In the genomic region with DNA sequence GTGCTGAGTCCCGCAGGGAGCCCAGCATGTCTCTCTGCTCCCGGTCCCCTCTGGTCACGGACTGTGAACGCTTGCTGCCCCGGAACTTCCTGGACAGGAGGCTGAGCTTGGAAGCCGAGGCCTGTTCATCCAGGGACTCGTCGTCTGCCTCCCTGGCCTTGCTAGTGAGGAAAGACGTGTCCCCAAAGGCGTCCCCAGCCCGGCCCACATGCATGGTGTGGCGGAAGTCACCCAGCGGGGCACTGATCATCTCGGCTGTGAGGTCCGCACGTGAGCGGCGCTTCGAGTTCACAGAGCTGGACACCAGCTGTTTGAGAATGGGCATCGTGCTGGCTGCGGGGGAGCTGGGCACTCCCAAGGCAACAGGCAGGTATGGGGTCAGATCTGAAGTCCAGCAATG, we compare ENCODE assay signal across 16 mouse cellular contexts. TPM values are rescaled to one million over a fixed set of nuclear protein-coding genes. Genes with fewer than 3 reads are reported as not detected.
DNase-seq lines count a peak whose midpoint lies in the region; ATAC-seq and TF ChIP-seq lines count a peak whose summit lies in the region.
"Had no signal": no experiment of that assay in that cellular context is flagged by ENCODE, and none has a peak within 500 bp of the region (broad histone marks: within the 10 kb centered on the region; RNA-seq: fewer than 3 reads in every experiment).

No protein-coding gene starts in this region.

- peak; percentile 95 for DNase-seq in heart, adult 11 months
- no peak for DNase-seq in heart, postnatal 10 days
- no peak for DNase-seq in liver, adult 2 months (ENCODE audit: extremely low read depth, low read depth, low spot score)
- DNase-seq in liver, embryonic 11.5 days (ENCODE audit: low spot score) = no peak
- peak; percentile 47 for DNase-seq in kidney, postnatal 10 days
- DNase-seq in stomach, postnatal 0 days (ENCODE audit: low spot score) = no peak
- DNase-seq: cerebellum, adult 9-11 months; lung, postnatal 10 days had no signal

- 0 out of 2 replicates have a peak overlapping the region, but pooled peaks have one; percentile 53 for H3K27ac ChIP-seq in liver, adult 2 months (replicated peaks; ENCODE audit: insufficient read depth, low read depth, low read length)
- H3K27ac ChIP-seq in liver, embryonic 11.5 days (ENCODE audit: low read depth, low read length) = no peak overlapping the region
- peak overlapping the region; percentile 18; the same call in 1 of the 2 replicates for H3K27ac ChIP-seq in stomach, postnatal 0 days (replicated peaks)
- H3K27ac ChIP-seq in midbrain, embryonic 16.5 days (ENCODE audit: low read length) = no peak overlapping the region
- H3K27ac ChIP-seq: liver, embryonic 14.5 days; neural tube, embryonic 12.5 days had no signal

- no peak for TF ChIP-seq CTCF in liver, adult 2 months (IDR thresholded peaks at IDR 0.05; ENCODE audit: low read depth, low read length)
- TF ChIP-seq CTCF in stomach, postnatal 0 days (IDR thresholded peaks at IDR 0.05; ENCODE audit: low read depth) = no peak

- no peak for TF ChIP-seq POLR2A in liver, adult 2 months (IDR thresholded peaks at IDR 0.05; ENCODE audit: extremely low read depth, insufficient read depth, low read length)

- TF ChIP-seq EP300 in stomach, postnatal 0 days (optimal IDR thresholded peaks at IDR 0.05) = no peak

- ATAC-seq in liver, embryonic 11.5 days (replicated peaks; ENCODE audit: low FRiP score) = no peak
- no peak for ATAC-seq in stomach, postnatal 0 days (ENCODE audit: low FRiP score, low TSS enrichment)
- ATAC-seq in midbrain, embryonic 16.5 days = no peak
- ATAC-seq: forebrain, embryonic 14.5 days had no signal

- H3K79me2 ChIP-seq in liver, adult 2 months (ENCODE audit: control insufficient read depth, insufficient read depth, low read length) = peaks cover 31% of the 10 kb centered on the region

- no peaks in the 10 kb centered on the region for H3K27me3 ChIP-seq in liver, adult 2 months (ENCODE audit: control insufficient read depth, insufficient read depth, low read length)
- H3K27me3 ChIP-seq in liver, embryonic 11.5 days (replicated peaks; ENCODE audit: control insufficient read depth, insufficient read depth, low read length) = no peaks in the 10 kb centered on the region
- H3K27me3 ChIP-seq in stomach, postnatal 0 days (ENCODE audit: control insufficient read depth, insufficient read depth, low read length) = no peaks in the 10 kb centered on the region
- no peaks in the 10 kb centered on the region for H3K27me3 ChIP-seq in midbrain, embryonic 16.5 days (ENCODE audit: control insufficient read depth, insufficient read depth, low read depth, low read length)
- H3K27me3 ChIP-seq: neural tube, embryonic 12.5 days had no signal

- no peak overlapping the region for H3K4me2 ChIP-seq in liver, embryonic 11.5 days
- H3K4me2 ChIP-seq in stomach, postnatal 0 days (replicated peaks; ENCODE audit: low read depth) = no peak overlapping the region
- H3K4me2 ChIP-seq in midbrain, embryonic 16.5 days (ENCODE audit: low read length) = no peak overlapping the region
- H3K4me2 ChIP-seq: neural tube, embryonic 12.5 days had no signal

- H3K4me3 ChIP-seq in liver, adult 2 months (ENCODE audit: insufficient read depth, low read depth, low read length) = no peak overlapping the region
- H3K4me3 ChIP-seq in liver, embryonic 11.5 days (ENCODE audit: low read depth, low read length) = no peak overlapping the region
- no peak overlapping the region for H3K4me3 ChIP-seq in stomach, postnatal 0 days (ENCODE audit: low read depth, low read length)
- H3K4me3 ChIP-seq in midbrain, embryonic 16.5 days (ENCODE audit: low read depth, low read length) = no peak overlapping the region
- H3K4me3 ChIP-seq: megakaryocyte, embryonic 14.5 days; neural tube, embryonic 12.5 days had no signal

- peaks cover 63% of the 10 kb centered on the region for H3K4me1 ChIP-seq in liver, adult 2 months (ENCODE audit: control insufficient read depth, insufficient read depth, low read length)
- peaks cover 26% of the 10 kb centered on the region for H3K4me1 ChIP-seq in liver, embryonic 11.5 days (replicated peaks; ENCODE audit: control insufficient read depth, insufficient read depth, low read length)
- peaks cover 19% of the 10 kb centered on the region; the same call in 1 of the 2 replicates for H3K4me1 ChIP-seq in stomach, postnatal 0 days (replicated peaks; ENCODE audit: control insufficient read depth, insufficient read depth)
- H3K4me1 ChIP-seq in midbrain, embryonic 16.5 days (ENCODE audit: control insufficient read depth, insufficient read depth, low read length) = peaks cover 2% of the 10 kb centered on the region; the same call in 1 of the 2 replicates

- no peaks in the 10 kb centered on the region for H3K9me3 ChIP-seq in liver, embryonic 11.5 days (ENCODE audit: control insufficient read depth, low read length)
- H3K9me3 ChIP-seq in stomach, postnatal 0 days (ENCODE audit: control insufficient read depth, low read length) = no peaks in the 10 kb centered on the region
- no peaks in the 10 kb centered on the region for H3K9me3 ChIP-seq in midbrain, embryonic 16.5 days (replicated peaks; ENCODE audit: control insufficient read depth, low read length, poor library complexity, severe bottlenecking)
- H3K9me3 ChIP-seq: megakaryocyte, embryonic 14.5 days; neural tube, embryonic 12.5 days had no signal

- intact Hi-C loops in heart, postnatal 10 days (cut with DNase I) = no loop called here

- H3K9ac ChIP-seq in liver, adult 2 months (ENCODE audit: low read depth, low read length) = 0 out of 2 replicates have a peak overlapping the region, but pooled peaks have one; percentile 11
- H3K9ac ChIP-seq in liver, embryonic 11.5 days (ENCODE audit: low read depth, low read length) = no peak overlapping the region
- no peak overlapping the region for H3K9ac ChIP-seq in stomach, postnatal 0 days (ENCODE audit: low read length)
- H3K9ac ChIP-seq in midbrain, embryonic 16.5 days (ENCODE audit: low read depth, low read length) = no peak overlapping the region
- H3K9ac ChIP-seq: liver, embryonic 14.5 days; neural tube, embryonic 12.5 days had no signal

- H3K36me3 ChIP-seq in liver, adult 2 months (ENCODE audit: control insufficient read depth, insufficient read depth, low read length) = peaks cover 7% of the 10 kb centered on the region; the same call in 1 of the 2 replicates
- peaks cover 29% of the 10 kb centered on the region for H3K36me3 ChIP-seq in liver, embryonic 11.5 days (ENCODE audit: control insufficient read depth, insufficient read depth, low read length)
- peaks cover 20% of the 10 kb centered on the region; the same call in 1 of the 2 replicates for H3K36me3 ChIP-seq in stomach, postnatal 0 days (ENCODE audit: control insufficient read depth, insufficient read depth, low read length)
- H3K36me3 ChIP-seq in midbrain, embryonic 16.5 days (ENCODE audit: control insufficient read depth, insufficient read depth, low read length) = peaks cover 22% of the 10 kb centered on the region

- 86% methylated on average over 21 of the region's 21 CpGs for WGBS in liver, adult 2 months
- 94% methylated on average over 21 of the region's 21 CpGs for WGBS in liver, embryonic 11.5 days
- 85% methylated on average over 21 of the region's 21 CpGs for WGBS in stomach, postnatal 0 days
- 80% methylated on average over 21 of the region's 21 CpGs for WGBS in midbrain, embryonic 16.5 days

RNA-seq across cellular contexts. Expression of gene Cpsf4l, which starts 19.4 kb away (rescaled TPM):
- not detected for total RNA-seq in heart, postnatal 10 days (2021)
- 6.0 and 9.9 TPM in 2 replicates for total RNA-seq in liver, adult 2 months (2014; rRNA removed)
- polyA plus RNA-seq in liver, adult 2 months (2012; rRNA removed) = 2.9 and 3.0 TPM in 2 replicates
- 0.18 and 0.29 TPM in 2 replicates for polyA plus RNA-seq in liver, embryonic 11.5 days (2014; fragmentation: Nextera tagmentation; extraction: Ambion mirVana)
- 0.16 and 0.19 TPM in 2 replicates for polyA plus RNA-seq in stomach, postnatal 0 days (2015; fragmentation: Nextera tagmentation; extraction: Ambion mirVana)
- 0.25 and 0.58 TPM in 2 replicates for polyA plus RNA-seq in midbrain, embryonic 16.5 days (2015; fragmentation: Nextera tagmentation; extraction: Ambion mirVana)
- total RNA-seq: heart, adult 18-20 months had no signal
- polyA plus RNA-seq: C2C12; forebrain, embryonic 14.5 days; spleen, adult 2 months had no signal

RNA-seq across cellular contexts. Expression of gene Cdc42ep4, which starts 22.4 kb away (rescaled TPM):
- 10 to 100 TPM; 23.6 to 33.0 TPM for total RNA-seq in heart, postnatal 10 days (2021)
- 25.2 and 36.7 TPM in 2 replicates for total RNA-seq in liver, adult 2 months (2014; rRNA removed)
- polyA plus RNA-seq in liver, adult 2 months (2012; rRNA removed) = 32.7 and 32.9 TPM in 2 replicates
- polyA plus RNA-seq in liver, embryonic 11.5 days (2014; fragmentation: Nextera tagmentation; extraction: Ambion mirVana) = 26.0 and 29.5 TPM in 2 replicates
- 28.9 and 30.6 TPM in 2 replicates for polyA plus RNA-seq in stomach, postnatal 0 days (2015; fragmentation: Nextera tagmentation; extraction: Ambion mirVana)
- 73.2 and 75.0 TPM in 2 replicates for polyA plus RNA-seq in midbrain, embryonic 16.5 days (2015; fragmentation: Nextera tagmentation; extraction: Ambion mirVana)

RNA-seq across cellular contexts. Expression of gene D11Wsu47e, which starts 45.0 kb away (rescaled TPM):
- 1 to 10 TPM; 7.1 to 8.4 TPM for total RNA-seq in heart, postnatal 10 days (2021)
- 4.1 and 5.0 TPM in 2 replicates for total RNA-seq in liver, adult 2 months (2014; rRNA removed)
- 3.3 and 4.5 TPM in 2 replicates for polyA plus RNA-seq in liver, adult 2 months (2012; rRNA removed)
- 22.4 and 22.9 TPM in 2 replicates for polyA plus RNA-seq in liver, embryonic 11.5 days (2014; fragmentation: Nextera tagmentation; extraction: Ambion mirVana)
- 8.7 and 9.7 TPM in 2 replicates for polyA plus RNA-seq in stomach, postnatal 0 days (2015; fragmentation: Nextera tagmentation; extraction: Ambion mirVana)
- polyA plus RNA-seq in midbrain, embryonic 16.5 days (2015; fragmentation: Nextera tagmentation; extraction: Ambion mirVana) = 24.5 and 25.8 TPM in 2 replicates

RNA-seq across cellular contexts. Expression of gene Fam104a, which starts 45.3 kb away (rescaled TPM):
- 10 to 100 TPM; 21.1 TPM for total RNA-seq in heart, postnatal 10 days (2021)
- 4.5 and 5.6 TPM in 2 replicates for total RNA-seq in liver, adult 2 months (2014; rRNA removed)
- 15.2 and 16.4 TPM in 2 replicates for polyA plus RNA-seq in liver, adult 2 months (2012; rRNA removed)
- 58.7 and 62.3 TPM in 2 replicates for polyA plus RNA-seq in liver, embryonic 11.5 days (2014; fragmentation: Nextera tagmentation; extraction: Ambion mirVana)
- polyA plus RNA-seq in stomach, postnatal 0 days (2015; fragmentation: Nextera tagmentation; extraction: Ambion mirVana) = 34.2 and 34.3 TPM in 2 replicates
- polyA plus RNA-seq in midbrain, embryonic 16.5 days (2015; fragmentation: Nextera tagmentation; extraction: Ambion mirVana) = 37.4 and 37.9 TPM in 2 replicates

Comparison
In these comparisons a context has a peak if more than half of its experiments do, and no peak if none do; other contexts are left out.
1. DNase-seq: peak in heart, adult 11 months (single experiment) and kidney, postnatal 10 days (single experiment); none in heart, postnatal 10 days (0 of 2), liver, adult 2 months (single experiment), liver, embryonic 11.5 days (single experiment) and stomach, postnatal 0 days (single experiment).
2. H3K27ac ChIP-seq: peak in liver, adult 2 months (single experiment) and stomach, postnatal 0 days (single experiment); none in liver, embryonic 11.5 days (single experiment) and midbrain, embryonic 16.5 days (single experiment).